Mouse (Mus musculus) embryonic fibroblast, embryonic 13.5 days (primary cell): ENCODE measurements at regions not wholly inside any gene's neighbourhood (a gene's known extent, or its start where the extent isn't known, plus 50 kb on each side); places are given as distances from the start of the nearest gene placed in this dataset.

ENCODE experiments used
- H3K27ac ChIP-seq: 2 replicates; pipeline ENCODE4 v1.5.1; 2012; ENCODE audit warnings: low read length, control low read depth, inconsistent platforms; ENCODE audit not compliant: insufficient read depth
- H3K4me1 ChIP-seq: 2 replicates; pipeline ENCODE4 v1.6.1; 2011; ENCODE audit warnings: low read length; ENCODE audit not compliant: control insufficient read depth, insufficient read depth
- H3K4me3 ChIP-seq: 2 replicates; pipeline ENCODE4 v1.5.1; 2011; ENCODE audit warnings: mild to moderate bottlenecking, control low read depth, low read length; ENCODE audit not compliant: insufficient read depth
- CTCF ChIP-seq: IDR thresholded peaks from 2 replicates; pipeline ENCODE4 v1.5.1; 2011; ENCODE audit warnings: mild to moderate bottlenecking, control low read depth, low read length, moderate library complexity, borderline replicate concordance; ENCODE audit not compliant: insufficient read depth
- POLR2A ChIP-seq: IDR thresholded peaks from 2 replicates; pipeline ENCODE4 v1.6.1; 2011; ENCODE audit warnings: low read depth, mild to moderate bottlenecking, control low read depth, low read length, moderate library complexity

GRCm38 (mm10) chr6:52429204-52429552, 115.9 kb downstream of the Evx1 start:
- H3K27ac ChIP-seq = no peak overlapping the region
- no peak overlapping the region for H3K4me3 ChIP-seq
- H3K4me1 ChIP-seq = peaks cover 3% of the 10 kb centered on the region; the same call in 1 of the 2 replicates
- TF ChIP-seq POLR2A (no peak), CTCF (no peak)

- Histone ChIP-seq H3K27ac (no peak overlapping the region), H3K4me3 (no peak overlapping the region), H3K4me1 (peaks cover 5% of the 10 kb centered on the region; the same call in 1 of the 2 replicates)
- TF ChIP-seq CTCF = no peak
- TF ChIP-seq POLR2A = no peak
Measured at GRCm38 (mm10) chr6:52433234-52433633, 119.9 kb downstream of the Evx1 start.

- H3K4me3 ChIP-seq = no peak overlapping the region
- TF ChIP-seq POLR2A = no peak
- no peak for TF ChIP-seq CTCF
- peaks cover 5% of the 10 kb centered on the region; the same call in 1 of the 2 replicates for H3K4me1 ChIP-seq
- no peak overlapping the region for H3K27ac ChIP-seq
Measured at GRCm38 (mm10) chr6:52434771-52435170, 121.5 kb downstream of the Evx1 start.

- H3K27ac ChIP-seq = no peak overlapping the region
- peaks cover 5% of the 10 kb centered on the region; the same call in 1 of the 2 replicates for H3K4me1 ChIP-seq
- H3K4me3 ChIP-seq = no peak overlapping the region
- no peak for TF ChIP-seq CTCF
- no peak for TF ChIP-seq POLR2A
Measured at GRCm38 (mm10) chr6:52435358-52435757, 122.1 kb downstream of the Evx1 start.

- no peak overlapping the region for H3K27ac ChIP-seq
- no peak overlapping the region for H3K4me3 ChIP-seq
- 0 out of 2 replicates have a peak, but pooled peaks cover 3% of the 10 kb centered on the region for H3K4me1 ChIP-seq
- TF ChIP-seq CTCF (no peak), POLR2A (no peak)
Measured at GRCm38 (mm10) chr6:52438366-52438765, 125.1 kb downstream of the Evx1 start.

DNA sequence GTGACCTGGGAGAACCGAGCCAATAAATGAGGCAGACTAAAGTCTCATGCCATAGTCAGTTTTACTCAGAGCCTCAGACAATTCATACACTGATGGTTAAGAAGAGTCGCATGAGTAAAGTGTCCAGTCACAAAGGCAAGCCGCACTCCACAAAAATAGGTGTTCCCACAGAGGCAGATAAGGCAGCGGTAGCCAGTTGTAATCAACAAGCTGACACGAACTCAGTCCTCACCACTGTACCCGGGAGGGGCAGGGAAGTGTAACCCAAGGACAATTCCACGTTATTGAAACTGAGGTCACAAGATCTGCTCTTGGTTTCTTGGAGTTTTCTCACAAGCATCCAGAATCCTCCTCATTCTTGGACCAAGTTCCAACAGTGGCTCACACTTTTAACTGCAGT, 125.9 kb downstream of the Evx1 start:
- H3K4me1 ChIP-seq = 0 out of 2 replicates have a peak, but pooled peaks cover 3% of the 10 kb centered on the region
- no peak overlapping the region for H3K27ac ChIP-seq
- TF ChIP-seq POLR2A = no peak
- TF ChIP-seq CTCF = no peak
- no peak overlapping the region for H3K4me3 ChIP-seq

DNA sequence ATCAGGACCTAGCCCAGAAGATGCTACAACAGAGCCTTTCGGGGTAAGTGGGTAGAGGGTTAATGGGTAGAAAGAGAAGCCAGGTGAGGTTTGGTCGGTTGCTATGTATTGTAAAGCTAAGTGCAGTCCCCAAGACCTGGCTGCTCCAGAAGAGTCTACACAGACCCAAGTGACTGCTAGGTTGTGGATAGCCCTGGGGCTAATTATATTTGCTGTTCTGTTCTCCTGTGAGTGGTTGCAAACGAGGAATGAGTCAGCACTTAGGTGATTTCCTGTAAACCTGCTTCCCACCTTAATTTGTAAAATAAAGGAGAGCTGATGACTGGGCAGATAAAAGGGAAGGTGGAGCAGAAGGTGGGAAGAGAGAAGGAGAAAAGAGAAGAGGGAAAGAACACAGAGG, 126.9 kb downstream of the Evx1 start:
- Histone ChIP-seq H3K27ac (no peak overlapping the region), H3K4me3 (no peak overlapping the region), H3K4me1 (0 out of 2 replicates have a peak, but pooled peaks cover 3% of the 10 kb centered on the region)
- TF ChIP-seq CTCF (no peak), POLR2A (no peak)

DNA sequence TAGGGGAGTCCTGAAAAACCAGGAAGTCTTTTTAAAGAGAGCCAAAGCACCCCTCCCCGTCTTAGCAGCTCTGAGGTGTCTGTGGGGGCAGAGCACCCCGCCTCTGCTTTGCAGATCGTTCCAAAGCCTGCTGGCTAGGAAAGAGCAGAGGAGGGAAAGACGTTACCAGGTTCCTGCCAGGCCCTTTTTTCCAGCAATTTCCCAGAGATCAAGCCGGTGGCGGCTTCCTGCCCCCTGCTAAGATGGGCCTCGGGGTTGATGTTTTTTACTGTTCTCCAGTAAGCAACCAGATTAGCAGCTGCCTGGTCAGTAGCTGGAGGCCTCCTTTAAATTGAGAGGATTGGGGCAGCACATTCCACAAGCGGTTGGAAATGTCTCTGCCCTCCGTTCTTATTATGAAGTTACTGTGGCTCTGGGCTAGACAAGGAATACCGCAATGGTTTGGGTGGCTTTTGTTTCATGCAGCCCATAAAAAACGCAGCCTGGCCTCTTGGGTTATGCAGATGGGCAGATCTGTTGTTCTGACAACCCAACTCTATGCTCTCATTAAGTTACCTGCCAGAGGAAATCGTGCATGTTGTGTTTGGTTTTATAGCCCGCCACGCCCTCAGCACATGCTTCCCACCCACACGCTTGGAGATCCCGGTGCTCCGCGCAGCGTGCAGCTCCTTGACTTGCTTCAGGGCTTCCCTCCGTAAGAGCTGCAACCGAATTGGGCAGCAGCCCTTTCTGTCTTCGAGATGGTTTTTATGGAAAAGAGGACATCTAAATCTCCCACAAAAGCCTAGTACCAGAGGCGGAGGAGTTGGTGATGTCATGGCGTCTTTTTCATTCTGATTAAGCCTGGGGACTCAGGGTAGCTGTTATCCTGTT, 130.1 kb downstream of the Evx1 start:
- no peak for TF ChIP-seq CTCF
- TF ChIP-seq POLR2A = no peak
- Histone ChIP-seq H3K27ac (no peak overlapping the region), H3K4me3 (no peak overlapping the region), H3K4me1 (no peaks in the 10 kb centered on the region)

- peaks cover 2% of the 10 kb centered on the region; the same call in 1 of the 2 replicates for H3K4me1 ChIP-seq
- no peak for TF ChIP-seq CTCF
- TF ChIP-seq POLR2A = no peak
- H3K4me3 ChIP-seq = no peak overlapping the region
- H3K27ac ChIP-seq = no peak overlapping the region
Measured at GRCm38 (mm10) chr6:52458828-52459227, 145.5 kb downstream of the Evx1 start.

GRCm38 (mm10) chr6:52461186-52461585, 147.9 kb downstream of the Evx1 start:
- Histone ChIP-seq H3K27ac (no peak overlapping the region), H3K4me1 (peaks cover 2% of the 10 kb centered on the region; the same call in 1 of the 2 replicates), H3K4me3 (no peak overlapping the region)
- TF ChIP-seq CTCF (no peak), POLR2A (no peak)
